In genomic region chr9:66560728-66561127, GRCm38 (mm10) we compare ENCODE assay signal across 11 mouse cellular contexts. TPM values are rescaled to one million over a fixed set of nuclear protein-coding genes. Genes with fewer than 3 reads are reported as not detected.
DNase-seq lines count a peak whose midpoint lies in the region; ATAC-seq lines count a peak whose summit lies in the region.
"Had no signal": no experiment of that assay in that cellular context is flagged by ENCODE, and none has a peak within 500 bp of the region (broad histone marks: within the 10 kb centered on the region; RNA-seq: fewer than 3 reads in every experiment).

No protein-coding gene starts in this region.

- H3K9ac ChIP-seq in hindbrain, embryonic 12.5 days = no peak overlapping the region
- no peak overlapping the region for H3K9ac ChIP-seq in neural tube, embryonic 13.5 days
- H3K9ac ChIP-seq: neural tube, embryonic 12.5 days had no signal

- no peaks in the 10 kb centered on the region for H3K9me3 ChIP-seq in hindbrain, embryonic 12.5 days (replicated peaks)
- H3K9me3 ChIP-seq in hindbrain, embryonic 10.5 days = no peaks in the 10 kb centered on the region
- no peaks in the 10 kb centered on the region for H3K9me3 ChIP-seq in neural tube, embryonic 13.5 days
- H3K9me3 ChIP-seq: neural tube, embryonic 12.5 days had no signal

- WGBS in hindbrain, embryonic 12.5 days = 73% methylated on average over 1 of the region's 1 CpGs
- WGBS in hindbrain, embryonic 10.5 days = 88% methylated on average over 1 of the region's 1 CpGs
- WGBS in neural tube, embryonic 13.5 days = 55% methylated on average over 1 of the region's 1 CpGs

- peak overlapping the region; percentile 60; the same call in 1 of the 2 replicates for H3K27ac ChIP-seq in hindbrain, embryonic 12.5 days
- H3K27ac ChIP-seq in hindbrain, embryonic 10.5 days = no peak overlapping the region
- H3K27ac ChIP-seq in neural tube, embryonic 13.5 days (replicated peaks) = peak overlapping the region; percentile 53
- H3K27ac ChIP-seq: kidney, postnatal 0 days; neural tube, embryonic 12.5 days had no signal

- H3K36me3 ChIP-seq in hindbrain, embryonic 12.5 days = no peaks in the 10 kb centered on the region
- peaks cover 24% of the 10 kb centered on the region for H3K36me3 ChIP-seq in hindbrain, embryonic 10.5 days
- no peaks in the 10 kb centered on the region for H3K36me3 ChIP-seq in neural tube, embryonic 13.5 days
- H3K36me3 ChIP-seq: neural tube, embryonic 12.5 days had no signal

- no peak overlapping the region for H3K4me2 ChIP-seq in hindbrain, embryonic 12.5 days (replicated peaks)
- no peak overlapping the region for H3K4me2 ChIP-seq in neural tube, embryonic 13.5 days
- H3K4me2 ChIP-seq: neural tube, embryonic 12.5 days had no signal

- no peaks in the 10 kb centered on the region for H3K27me3 ChIP-seq in hindbrain, embryonic 12.5 days
- no peaks in the 10 kb centered on the region for H3K27me3 ChIP-seq in hindbrain, embryonic 10.5 days (ENCODE audit: insufficient read depth, poor library complexity, severe bottlenecking)
- no peaks in the 10 kb centered on the region for H3K27me3 ChIP-seq in neural tube, embryonic 13.5 days
- H3K27me3 ChIP-seq: neural tube, embryonic 12.5 days had no signal

- H3K4me3 ChIP-seq in hindbrain, embryonic 12.5 days = no peak overlapping the region
- H3K4me3 ChIP-seq in hindbrain, embryonic 10.5 days = no peak overlapping the region
- no peak overlapping the region for H3K4me3 ChIP-seq in neural tube, embryonic 13.5 days
- H3K4me3 ChIP-seq: neural tube, embryonic 12.5 days had no signal

- DNase-seq in hindbrain, embryonic 10.5 days (ENCODE audit: low spot score) = no peak
- DNase-seq in neural tube, embryonic 10.5 days (ENCODE audit: extremely low spot score, low spot score) = no peak
- peak; percentile 23 to 32 for DNase-seq in thymus, postnatal 10 days (ENCODE audit: low spot score in 2 of 2)
- no peak for DNase-seq in adrenal gland, adult 2 months
- DNase-seq: adrenal gland, postnatal 10 days; layer of hippocampus, adult 9-11 months had no signal

- peaks cover 11% of the 10 kb centered on the region; the same call in 1 of the 2 replicates for H3K4me1 ChIP-seq in hindbrain, embryonic 12.5 days
- H3K4me1 ChIP-seq in hindbrain, embryonic 10.5 days (replicated peaks) = no peaks in the 10 kb centered on the region
- H3K4me1 ChIP-seq in neural tube, embryonic 13.5 days (replicated peaks) = peaks cover 20% of the 10 kb centered on the region
- H3K4me1 ChIP-seq: neural tube, embryonic 12.5 days had no signal

- ATAC-seq in hindbrain, embryonic 12.5 days (ENCODE audit: low FRiP score) = no peak
- no peak for ATAC-seq in neural tube, embryonic 13.5 days (ENCODE audit: low read depth)
- peak; percentile 52 for ATAC-seq in activated CD4-positive, CD25-positive, alpha-beta regulatory T cell, adult 4 months

RNA-seq across cellular contexts. Expression of gene Usp3, which starts 32.2 kb away (rescaled TPM):
- polyA plus RNA-seq in hindbrain, embryonic 12.5 days (2016; fragmentation: Nextera tagmentation; extraction: Ambion mirVana) = 88.1 and 103 TPM in 2 replicates
- polyA plus RNA-seq in hindbrain, embryonic 10.5 days (2016; fragmentation: Nextera tagmentation; extraction: Ambion mirVana) = 84.2 and 97.7 TPM in 2 replicates
- 74.7 and 97.3 TPM in 2 replicates for polyA plus RNA-seq in neural tube, embryonic 13.5 days (2015; fragmentation: Nextera tagmentation; extraction: Ambion mirVana)
- 100 to 1,000 TPM in 1 of 2 experiments, 10 to 100 TPM in 1; 95.5 to 156 TPM for polyA plus RNA-seq in activated CD4-positive, CD25-positive, alpha-beta regulatory T cell, adult 4 months (2017; shearing (Covaris generic))
- total RNA-seq in adrenal gland, adult 2 months (2021) = 10 to 100 TPM; 38.8 to 39.1 TPM
- polyA plus RNA-seq in adrenal gland, adult 2 months (2012; rRNA removed) = 13.7 and 15.4 TPM in 2 replicates

RNA-seq across cellular contexts. Expression of gene Fbxl22, which starts 46.3 kb away (rescaled TPM):
- polyA plus RNA-seq in hindbrain, embryonic 12.5 days (2016; fragmentation: Nextera tagmentation; extraction: Ambion mirVana) = 1.9 and 2.8 TPM in 2 replicates
- polyA plus RNA-seq in hindbrain, embryonic 10.5 days (2016; fragmentation: Nextera tagmentation; extraction: Ambion mirVana) = 1.5 and 1.6 TPM in 2 replicates
- 1.2 and 1.7 TPM in 2 replicates for polyA plus RNA-seq in neural tube, embryonic 13.5 days (2015; fragmentation: Nextera tagmentation; extraction: Ambion mirVana)
- 1 to 10 TPM; 1.6 to 3.9 TPM for polyA plus RNA-seq in activated CD4-positive, CD25-positive, alpha-beta regulatory T cell, adult 4 months (2017; shearing (Covaris generic))
- total RNA-seq in adrenal gland, adult 2 months (2021) = under 1 TPM; 0.52 to 0.75 TPM
- polyA plus RNA-seq in adrenal gland, adult 2 months (2012; rRNA removed) = 1.8 and 2.7 TPM in 2 replicates

Comparison
In these comparisons a context has a peak if more than half of its experiments do, and no peak if none do; other contexts are left out.
1. DNase-seq: peak in thymus, postnatal 10 days (2 of 2); none in hindbrain, embryonic 10.5 days (single experiment), neural tube, embryonic 10.5 days (single experiment) and adrenal gland, adult 2 months (single experiment).